Mouse (Mus musculus): ENCODE data around the gene Srgap1.

- TF ChIP-seq GATA1 (IDR thresholded peaks at IDR 0.05; ENCODE audit: borderline replicate concordance, low read length), result no peak
- no peak for TF ChIP-seq FLI1 (IDR thresholded peaks at IDR 0.05; ENCODE audit: low read length)
Measured at GRCm38 (mm10) chr10:122017743-122018142, 29.4 kb downstream of the Srgap1 start.
